Mouse (Mus musculus): ENCODE results near the gene Pold4.

Pold4 gene

DNA sequence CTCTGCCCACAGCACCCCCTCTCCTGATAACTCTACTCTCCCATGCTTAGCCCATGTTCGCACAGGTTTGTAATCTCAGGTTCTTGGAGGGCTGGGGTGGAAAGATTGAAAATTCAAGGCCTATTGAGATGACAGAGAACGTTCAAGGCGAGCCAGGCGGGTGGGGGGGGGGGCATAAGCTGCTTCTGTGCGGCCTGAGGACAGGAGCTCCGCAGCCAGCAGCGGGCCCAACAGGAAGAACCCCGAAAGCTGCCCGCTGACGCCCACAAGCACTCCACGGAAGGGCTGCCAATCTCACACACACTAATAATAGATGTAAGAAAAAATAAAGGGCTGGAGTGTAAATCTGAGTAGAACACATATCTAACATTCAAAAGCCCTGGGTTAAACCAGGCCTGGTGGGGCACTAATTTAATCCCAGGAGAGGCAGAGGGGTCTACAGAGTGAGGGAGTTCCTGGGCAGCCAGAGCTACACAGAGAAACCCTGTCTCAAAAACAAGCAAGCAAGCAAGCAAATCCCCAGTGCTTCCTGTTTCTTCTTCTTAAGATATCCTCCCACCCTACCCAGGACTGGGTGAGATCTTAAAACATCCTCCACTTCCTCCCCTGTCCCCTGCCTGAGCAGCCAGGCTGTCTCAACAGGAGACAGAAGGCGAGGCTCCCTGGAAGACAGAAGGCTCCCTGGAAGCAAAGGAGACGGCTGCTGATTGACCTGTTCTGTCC is 27.9 kb upstream of the Pold4 start:
- DNase-seq (ENCODE audit: low spot score): no peak

- DNase-seq (ENCODE audit: low spot score): no peak
Measured at GRCm38 (mm10) chr19:4204889-4205288, 26.8 kb upstream of the Pold4 start.

- no peak for DNase-seq (ENCODE audit: low spot score)
Measured at GRCm38 (mm10) chr19:4206971-4207370, 24.7 kb upstream of the Pold4 start.

DNA sequence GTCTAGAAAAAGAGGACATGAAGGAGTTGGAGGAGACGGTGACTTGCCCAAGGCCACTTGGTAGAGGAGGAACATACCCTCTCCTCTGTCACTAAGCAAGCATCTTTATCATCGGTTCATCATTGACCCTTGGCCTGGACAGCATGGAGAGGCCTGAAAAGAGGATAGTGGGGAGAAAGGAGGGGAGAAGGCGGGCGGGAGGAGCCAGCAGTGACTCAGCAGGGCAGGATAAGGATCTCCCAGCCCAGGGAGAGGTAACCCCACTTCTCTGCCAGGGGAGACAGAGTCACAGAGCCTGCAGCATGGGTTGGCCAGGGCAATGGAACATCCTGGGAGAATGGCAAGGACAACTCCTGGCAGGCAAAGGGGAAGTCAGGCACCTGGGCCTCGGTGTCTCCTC is 23.1 kb upstream of the Pold4 start:
- no peak for DNase-seq (ENCODE audit: low spot score)

DNA sequence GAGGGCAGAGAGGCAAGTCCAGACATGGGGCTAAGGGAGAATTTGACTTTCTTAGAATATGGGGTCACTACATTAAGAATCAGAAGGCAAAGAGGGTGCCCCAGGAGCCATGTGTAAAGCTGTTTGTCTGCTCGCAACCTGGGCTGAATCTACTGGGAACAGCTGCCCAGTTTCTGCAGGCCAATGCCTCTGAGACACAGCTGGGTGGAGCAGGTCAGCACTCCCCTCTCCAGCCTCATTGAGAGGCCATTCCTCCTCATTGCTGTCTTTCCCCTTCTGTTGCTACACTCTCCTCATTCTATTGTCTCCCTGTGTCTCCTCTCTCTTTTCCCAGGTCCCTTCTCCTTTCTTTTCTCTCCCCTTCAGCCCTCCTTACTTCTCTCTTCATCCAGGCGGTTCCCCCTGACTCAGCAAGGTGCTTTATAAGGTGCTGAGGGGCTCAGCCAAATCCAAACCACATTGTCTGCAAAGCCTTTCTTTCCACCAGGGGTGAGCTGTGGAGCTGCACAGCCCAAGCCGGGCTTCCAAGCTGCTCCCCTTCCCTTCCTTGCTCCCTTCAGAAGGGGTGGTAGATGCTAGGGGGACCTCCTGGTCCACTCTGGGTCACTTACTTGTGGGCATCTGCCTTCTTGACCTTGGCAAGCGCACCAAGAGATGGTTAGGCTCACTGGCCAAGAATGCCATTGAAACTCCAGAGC is 19.7 kb upstream of the Pold4 start:
- no peak for DNase-seq (ENCODE audit: low spot score)

GRCm38 (mm10) chr19:4213524-4213974 is 18.1 kb upstream of the Pold4 start:
- no peak for DNase-seq (ENCODE audit: low spot score)

DNA sequence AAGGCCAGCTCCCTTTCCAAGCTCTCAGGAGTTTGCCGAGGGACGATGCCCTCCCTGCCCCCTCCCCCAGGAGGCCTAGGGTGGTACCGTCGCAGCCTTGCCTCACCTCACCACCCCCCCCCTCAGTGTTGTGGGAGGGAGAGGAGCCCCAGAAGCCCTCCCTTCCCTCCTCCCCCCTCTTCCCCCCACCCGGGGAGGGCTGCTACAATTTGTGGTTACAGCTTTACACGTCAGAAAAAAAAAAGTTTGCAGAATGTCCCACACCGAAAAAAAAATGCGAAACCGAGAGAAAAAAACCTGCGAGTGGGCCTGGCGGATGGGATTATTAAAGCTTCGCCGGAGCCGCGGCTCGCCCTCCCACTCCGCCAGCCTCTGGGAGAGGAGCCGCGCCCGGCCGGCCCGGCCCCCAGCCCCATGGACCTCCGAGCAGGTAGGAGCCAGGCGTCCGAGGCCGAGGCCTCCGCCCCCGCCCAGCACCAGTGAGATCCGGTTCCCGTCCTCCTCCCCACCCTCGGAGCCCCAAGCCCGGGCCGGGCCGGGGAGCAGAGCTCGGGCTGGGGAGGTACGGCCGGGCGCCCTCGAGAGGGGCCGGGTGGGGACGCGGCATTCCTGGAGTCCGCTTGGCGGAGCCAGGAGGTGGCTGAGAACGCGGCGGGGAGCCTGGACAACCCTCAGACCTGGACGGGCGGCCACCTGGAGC is 17.5 kb upstream of the Pold4 start, which contains the start of the genes Clcf1 and AC109138.7:
Clcf1 (plus strand) TSS at position 168 of the 700 bp plus-strand sequence.
AC109138.7 (plus strand) TSS at position 287 of the 700 bp plus-strand sequence.
- no peak for DNase-seq (ENCODE audit: low spot score)

DNA sequence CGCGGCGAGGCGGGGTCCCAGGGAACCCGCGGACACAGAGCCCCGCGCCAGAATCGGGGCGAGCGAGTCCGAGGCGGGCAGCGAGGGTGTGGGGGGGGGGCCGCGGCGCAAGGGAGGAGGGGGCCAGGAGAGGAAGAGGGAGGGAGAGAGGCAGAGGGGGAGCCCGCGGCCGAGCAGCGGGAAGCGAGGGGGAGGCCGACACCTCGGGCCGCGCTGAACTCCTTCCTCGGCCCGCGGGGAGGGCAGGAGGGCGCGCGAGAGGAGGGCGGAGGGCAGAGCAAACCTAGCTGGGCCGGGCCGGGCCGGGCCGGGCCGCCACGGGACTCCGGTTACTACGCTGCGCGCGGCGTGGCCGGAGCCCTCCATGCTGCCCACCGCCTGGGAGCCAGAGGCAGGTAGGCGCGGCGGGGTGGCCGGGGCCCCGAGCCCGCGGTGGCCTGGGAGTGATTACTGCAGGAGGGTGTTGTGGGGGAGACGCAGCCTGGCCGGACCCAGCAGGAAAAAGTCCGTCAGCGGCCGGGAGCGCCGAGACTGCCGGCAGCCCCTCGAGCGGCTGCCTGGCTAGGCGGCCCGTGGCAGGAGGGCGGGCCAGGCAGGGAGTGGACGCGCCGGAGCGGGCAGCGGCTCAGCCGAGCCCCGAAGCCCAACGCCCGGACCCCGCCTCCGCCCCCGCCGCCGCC is 16.8 kb upstream of the Pold4 start:
- DNase-seq (ENCODE audit: low spot score): no peak

- no peak for DNase-seq (ENCODE audit: low spot score)
Measured at GRCm38 (mm10) chr19:4215451-4215840, 16.3 kb upstream of the Pold4 start.

DNA sequence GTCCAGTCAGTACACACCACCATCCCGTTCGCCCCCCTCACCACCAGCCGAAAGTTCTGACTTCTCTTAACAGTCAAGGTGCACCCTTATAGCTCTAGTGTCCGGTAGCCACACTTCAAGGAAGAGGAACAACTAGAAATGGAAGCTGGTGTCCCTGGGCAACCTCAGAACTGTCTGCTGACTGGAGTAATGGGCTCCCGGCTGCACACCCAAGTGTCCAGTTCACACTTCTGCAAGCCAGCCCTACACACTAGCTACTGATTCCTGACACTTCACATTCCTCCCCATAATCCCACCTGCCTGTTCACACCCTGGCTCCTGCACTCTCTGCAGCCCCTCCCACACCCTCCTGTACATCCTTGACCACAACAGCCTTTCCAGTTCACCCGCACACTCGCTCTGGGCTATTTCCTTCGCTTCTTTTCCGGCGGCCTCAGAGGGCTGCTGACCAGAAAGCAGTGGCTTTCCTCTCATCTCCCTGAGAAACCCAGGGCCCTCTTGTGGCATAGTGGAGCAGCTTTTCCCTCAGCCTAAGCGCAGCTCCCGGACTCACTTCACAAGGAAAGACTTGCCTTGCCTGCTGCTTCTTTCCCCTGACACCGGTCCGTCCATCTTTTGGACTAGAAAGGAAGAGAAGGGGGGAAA is 15.5 kb upstream of the Pold4 start:
- no peak for DNase-seq (ENCODE audit: low spot score)

DNA sequence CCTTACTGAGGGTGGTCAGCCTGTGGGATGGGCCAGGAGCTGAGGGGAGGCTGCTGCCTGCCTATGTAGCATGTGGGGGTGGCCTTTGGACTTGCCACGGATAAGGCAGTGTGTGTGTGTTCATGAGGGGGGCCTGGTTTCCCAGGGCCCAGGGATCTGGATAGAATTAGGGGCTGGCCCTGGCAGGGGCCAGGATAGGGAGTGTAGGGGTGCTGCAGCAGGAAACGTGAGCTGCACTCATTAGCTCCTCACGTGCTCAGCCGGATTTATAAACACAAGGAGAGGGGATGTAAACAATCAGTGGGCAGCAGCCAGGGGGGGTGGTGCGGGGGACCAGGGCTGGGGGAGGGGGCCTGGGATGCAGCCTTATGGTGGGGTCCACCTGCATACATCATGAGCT is 14.6 kb upstream of the Pold4 start:
- DNase-seq (ENCODE audit: low spot score): no peak

DNA sequence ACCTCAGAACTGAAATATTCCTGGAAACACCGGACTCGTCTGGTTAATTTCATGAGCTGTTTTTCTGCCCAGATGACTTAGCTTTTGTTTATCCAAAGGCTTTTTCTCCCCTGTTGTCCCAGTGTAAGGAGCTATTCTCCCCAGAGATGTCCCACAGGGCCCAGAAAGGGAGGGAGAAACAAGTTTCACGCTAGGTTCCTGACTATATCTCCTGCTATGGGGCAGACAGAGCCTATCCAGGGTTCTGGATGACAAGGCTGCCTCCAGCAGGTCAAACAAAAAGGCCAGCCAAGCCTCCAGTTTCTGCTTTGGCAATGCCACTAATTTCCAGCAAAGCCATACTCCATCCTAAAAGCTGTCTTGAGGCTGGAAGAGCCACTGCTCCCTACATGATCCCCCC is 13.8 kb upstream of the Pold4 start:
- no peak for DNase-seq (ENCODE audit: low spot score)

- DNase-seq (ENCODE audit: low spot score): no peak
Measured at GRCm38 (mm10) chr19:4218293-4218692, 13.4 kb upstream of the Pold4 start.

- DNase-seq (ENCODE audit: low spot score): no peak
Measured at GRCm38 (mm10) chr19:4218784-4219183, 12.9 kb upstream of the Pold4 start.

- DNase-seq (ENCODE audit: low spot score): no peak
Measured at GRCm38 (mm10) chr19:4219943-4220342, 11.8 kb upstream of the Pold4 start.

- no peak for DNase-seq (ENCODE audit: low spot score)
Measured at GRCm38 (mm10) chr19:4220416-4220815, 11.3 kb upstream of the Pold4 start.

DNA sequence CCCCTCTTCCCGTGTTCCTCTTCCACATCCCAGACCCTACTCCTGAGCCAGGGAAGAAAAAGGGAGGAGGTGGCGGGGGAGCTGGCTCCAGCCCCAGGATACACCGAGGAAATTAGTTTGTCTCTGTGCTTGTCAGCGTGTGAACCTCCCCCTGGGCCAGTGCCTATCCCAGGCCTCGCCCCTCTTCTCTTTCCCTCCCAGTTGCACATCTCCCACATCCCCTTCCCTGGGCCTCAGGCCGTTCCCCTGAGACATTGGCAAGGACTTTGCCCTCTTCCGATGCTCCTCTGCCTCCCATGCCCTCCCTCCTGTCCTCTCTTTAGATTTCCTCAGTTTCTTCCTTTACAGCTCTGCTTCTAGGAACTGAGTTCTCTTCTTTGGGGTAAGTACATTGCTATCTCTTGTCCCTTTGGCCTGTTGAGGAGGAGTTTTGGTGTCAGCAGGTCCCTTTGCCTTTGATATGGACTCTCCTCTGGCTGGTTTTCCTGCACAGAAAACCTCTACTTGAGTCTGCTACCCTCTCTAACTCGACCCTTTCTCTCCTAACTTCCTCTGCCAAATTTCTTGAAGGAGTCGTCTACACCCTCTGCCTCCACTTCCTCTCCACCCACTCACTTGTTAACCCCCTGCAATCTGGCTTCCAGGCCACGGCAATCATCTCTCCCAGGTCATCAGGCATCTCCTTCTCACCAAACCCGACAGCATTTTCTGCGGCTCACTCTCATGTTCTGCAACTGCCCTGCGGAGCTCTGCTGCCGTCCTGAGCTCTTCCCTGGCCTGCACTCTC is 10.5 kb upstream of the Pold4 start:
- DNase-seq (ENCODE audit: low spot score): no peak

DNA sequence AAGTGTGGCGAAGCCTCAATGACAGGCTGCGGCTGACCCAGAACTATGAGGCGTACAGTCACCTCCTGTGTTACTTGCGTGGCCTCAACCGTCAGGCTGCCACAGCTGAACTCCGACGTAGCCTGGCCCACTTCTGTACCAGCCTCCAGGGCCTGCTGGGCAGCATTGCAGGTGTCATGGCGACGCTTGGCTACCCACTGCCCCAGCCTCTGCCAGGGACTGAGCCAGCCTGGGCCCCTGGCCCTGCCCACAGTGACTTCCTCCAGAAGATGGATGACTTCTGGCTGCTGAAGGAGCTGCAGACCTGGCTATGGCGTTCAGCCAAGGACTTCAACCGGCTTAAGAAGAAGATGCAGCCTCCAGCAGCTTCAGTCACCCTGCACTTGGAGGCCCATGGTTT is 9.5 kb upstream of the Pold4 start:
- no peak for DNase-seq (ENCODE audit: low spot score)

- no peak for DNase-seq (ENCODE audit: low spot score)
Measured at GRCm38 (mm10) chr19:4226779-4227178, 4.9 kb upstream of the Pold4 start.

- no peak for DNase-seq (ENCODE audit: low spot score)
Measured at GRCm38 (mm10) chr19:4227446-4227845, 4.3 kb upstream of the Pold4 start.

Measured in ovary, adult 18-20 months (tissue).